Mouse (Mus musculus) C2C12 (cell line): ENCODE measurements around the gene Snrk.

ENCODE experiments used
- CTCF ChIP-seq: IDR thresholded peaks from one replicate; pipeline ENCODE4 v1.5.1; 2011; ENCODE audit not compliant: control insufficient read depth, insufficient read depth, insufficient read length
- MAX ChIP-seq: IDR thresholded peaks from one replicate; pipeline ENCODE4 v1.6.1; 2011; ENCODE audit warnings: mild to moderate bottlenecking, control low read depth
- MYOD1 ChIP-seq: IDR thresholded peaks from one replicate; pipeline ENCODE4 v1.6.1; 2011; ENCODE audit warnings: low read depth; ENCODE audit not compliant: control insufficient read depth, insufficient read length
- MYOG ChIP-seq: IDR thresholded peaks from one replicate; pipeline ENCODE4 v1.6.1; 2011; ENCODE audit not compliant: control insufficient read depth, insufficient read length; ENCODE audit errors: extremely low read depth
- USF1 ChIP-seq: IDR thresholded peaks from one replicate; pipeline ENCODE4 v1.6.1; 2011; ENCODE audit warnings: low read depth, mild to moderate bottlenecking, control low read depth, moderate library complexity

DNA sequence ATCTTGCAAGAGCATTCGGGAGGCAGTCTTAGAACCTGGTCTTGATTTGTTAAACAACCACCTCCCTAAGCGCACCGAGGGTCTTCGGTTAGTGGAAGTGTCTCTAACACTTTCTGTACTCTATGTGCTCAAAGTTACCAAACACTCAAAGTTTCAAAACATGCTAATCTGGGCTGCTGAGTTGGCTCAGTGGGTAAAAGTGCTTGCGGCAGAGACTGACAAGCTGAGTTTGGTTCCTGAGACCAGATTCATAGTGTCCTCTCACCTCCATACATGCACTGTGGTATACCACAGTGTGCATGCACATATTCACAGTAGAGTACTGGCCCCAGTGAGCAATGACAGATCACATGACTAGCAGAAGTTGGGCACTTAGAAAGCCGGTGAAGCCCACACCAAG lies 30.0 kb upstream of the Snrk start:
- TF ChIP-seq CTCF (no peak), MYOG (no peak), MAX (no peak), MYOD1 (no peak), USF1 (no peak)
